Mouse (Mus musculus) liver, postnatal 0 days (tissue): ENCODE data around the gene Hap1.
"Not testable (repeated sequence)": the region's sequence is repeated elsewhere in the genome, so short reads cannot be mapped to it uniquely, and the experiment has no call there.

Source experiments
- CTCF ChIP-seq: sonication (generic); IDR thresholded peaks from 2 replicates; pipeline ENCODE4 v1.5.1; 2016; ENCODE audit warnings: antibody characterized with exemption, low read depth
- EP300 ChIP-seq: IDR thresholded peaks from 2 replicates; pipeline ENCODE4 v1.6.1; 2016; ENCODE audit warnings: antibody characterized with exemption, low read depth, mild to moderate bottlenecking

DNA sequence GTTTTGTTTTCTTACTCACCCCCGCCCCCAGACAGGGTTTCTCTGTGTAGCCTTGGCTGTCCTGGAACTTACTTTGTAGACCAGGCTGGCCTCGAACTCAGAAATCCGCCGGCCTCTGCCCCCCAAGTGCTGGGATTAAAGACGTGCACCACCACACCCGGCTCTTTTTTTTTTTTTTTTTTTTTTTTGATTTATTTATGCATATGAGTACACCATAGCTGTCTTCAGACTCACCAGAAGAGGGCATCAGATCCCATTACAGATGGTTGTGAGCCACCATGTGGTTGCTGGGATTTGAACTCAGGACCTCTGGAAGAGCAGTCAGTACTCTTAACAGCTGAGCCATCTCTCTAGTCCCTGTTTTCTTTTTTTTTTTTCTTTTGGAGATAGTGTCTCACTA is 47.3 kb downstream of the Hap1 start:
- not testable (repeated sequence) for TF ChIP-seq CTCF, EP300
